Mouse (Mus musculus): ENCODE results near the gene Tpbpa. TPM values are rescaled to one million over a fixed set of nuclear protein-coding genes. Genes with fewer than 3 reads are reported as not detected.

Tpbpa gene
- polyA plus RNA-seq (2014; fragmentation: Illumina TruSeq; extraction: RNeasy Lipid Tissue Mini Kit (QIAGEN cat#74804); ENCODE audit: low read depth, low replicate concordance) = not detected

DNA sequence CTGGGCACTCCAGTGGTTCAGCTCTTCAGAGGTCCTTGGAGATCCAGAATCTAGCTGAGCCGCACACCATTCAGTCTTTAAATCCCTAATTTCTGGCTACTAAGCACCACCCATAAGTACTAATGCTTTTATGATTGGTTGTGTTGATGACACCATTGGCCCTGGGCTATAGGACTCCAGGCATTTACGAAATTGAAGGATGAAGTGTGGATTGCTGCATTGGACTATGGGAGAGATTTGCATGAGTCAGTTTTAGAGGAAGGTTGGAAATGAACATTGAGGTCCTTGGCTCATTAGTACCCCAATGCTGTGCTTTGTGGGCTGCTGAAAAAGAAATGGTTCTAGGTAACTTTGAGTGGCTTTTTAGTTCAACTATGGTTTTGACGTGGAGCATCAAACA is at the start of gene Tpbpa:
Gene Tpbpa (minus strand): TSS at position 101 of the 400 bp plus-strand sequence.

DNA sequence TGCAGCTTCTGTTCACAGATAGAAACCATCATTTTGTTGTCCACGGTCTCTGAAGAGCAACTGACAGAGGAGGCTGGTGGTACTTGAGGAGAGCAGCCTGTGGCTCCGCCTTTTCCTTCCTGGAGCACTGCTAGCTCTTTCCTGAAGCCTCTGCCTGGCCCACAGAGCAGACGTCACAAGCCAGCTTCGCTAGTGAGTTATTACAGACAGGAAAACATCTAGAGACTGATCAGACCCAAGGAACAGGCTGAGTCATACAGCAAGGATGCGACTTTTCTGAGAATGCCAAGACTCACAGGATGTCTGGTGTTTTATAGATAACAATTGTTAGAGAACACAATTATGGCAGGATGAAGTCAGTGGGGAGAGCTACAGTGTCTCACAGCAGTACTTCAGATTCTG is 5.3 kb downstream of the Tpbpa start, which contains the start of the genes Gm49391 and Ctla2a:
Gene Gm49391 (minus strand): TSS at position 72 of the 402 bp plus-strand sequence.
Gene Ctla2a (minus strand): TSS at position 126 of the 402 bp plus-strand sequence.

DNA sequence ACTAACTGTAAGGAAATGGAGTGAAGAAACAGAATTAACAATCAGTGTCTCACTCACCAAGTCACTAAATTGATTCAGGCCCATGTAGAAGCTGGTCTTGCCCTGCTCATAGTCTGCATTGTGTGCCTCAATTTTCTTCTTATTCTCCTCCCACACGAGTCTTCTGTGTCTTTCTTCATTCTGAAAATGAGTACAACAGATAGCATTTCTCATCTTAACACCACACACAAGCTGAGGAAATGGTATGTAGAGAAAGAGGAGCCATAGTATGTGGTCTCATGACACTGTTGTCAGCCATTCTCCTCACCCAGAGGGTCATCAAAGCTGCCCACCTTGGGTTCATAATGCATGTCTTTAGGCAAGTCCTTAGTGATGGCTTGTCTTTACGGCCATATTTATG is 6.3 kb downstream of the Tpbpa start, which contains the start of gene Gm49393:
Gene Gm49393 (minus strand): TSS at position 101 of the 400 bp plus-strand sequence.

DNA sequence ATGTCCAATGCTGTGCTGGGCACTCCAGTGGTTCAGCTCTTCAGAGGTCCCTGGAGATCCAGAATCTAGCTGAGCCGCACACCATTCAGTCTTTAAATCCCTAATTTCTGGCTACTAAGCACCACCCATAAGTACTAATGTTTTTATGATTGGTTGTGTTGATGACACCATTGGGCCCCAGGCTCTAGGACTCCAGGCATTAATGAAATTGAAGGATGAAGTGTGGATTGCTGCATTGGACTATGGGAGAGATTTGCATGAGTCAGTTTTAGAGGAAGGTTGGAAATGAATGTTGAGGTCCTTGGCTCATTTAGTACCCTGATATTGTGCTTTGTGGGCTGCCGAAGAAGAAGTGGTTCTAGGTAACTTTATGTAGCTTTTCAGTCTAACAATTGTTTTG is 37.0 kb downstream of the Tpbpa start, which contains the start of gene Tpbpb:
Gene Tpbpb (minus strand): TSS at position 101 of the 400 bp plus-strand sequence.

DNA sequence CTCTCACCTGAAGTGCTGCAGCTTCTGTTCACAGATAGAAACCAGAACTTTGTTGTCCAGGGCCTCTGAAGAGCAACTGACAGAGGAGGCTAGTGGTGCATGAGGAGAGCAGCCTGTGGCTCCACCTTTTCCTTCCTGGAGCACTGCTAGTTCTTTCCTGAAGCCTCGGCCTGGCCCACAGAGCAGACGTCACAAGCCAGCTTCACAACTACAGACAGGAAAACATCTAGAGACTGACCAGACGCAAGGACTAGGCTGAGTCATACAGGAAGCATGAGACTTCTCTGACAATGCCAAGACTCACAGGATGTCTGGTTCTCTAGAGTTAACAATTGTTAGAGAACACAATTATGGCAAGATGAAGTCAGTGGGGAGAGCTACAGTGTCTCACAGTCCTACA is 44.5 kb downstream of the Tpbpa start, which contains the start of gene Ctla2b:
Gene Ctla2b (minus strand): TSS at position 120 of the 400 bp plus-strand sequence.

DNA sequence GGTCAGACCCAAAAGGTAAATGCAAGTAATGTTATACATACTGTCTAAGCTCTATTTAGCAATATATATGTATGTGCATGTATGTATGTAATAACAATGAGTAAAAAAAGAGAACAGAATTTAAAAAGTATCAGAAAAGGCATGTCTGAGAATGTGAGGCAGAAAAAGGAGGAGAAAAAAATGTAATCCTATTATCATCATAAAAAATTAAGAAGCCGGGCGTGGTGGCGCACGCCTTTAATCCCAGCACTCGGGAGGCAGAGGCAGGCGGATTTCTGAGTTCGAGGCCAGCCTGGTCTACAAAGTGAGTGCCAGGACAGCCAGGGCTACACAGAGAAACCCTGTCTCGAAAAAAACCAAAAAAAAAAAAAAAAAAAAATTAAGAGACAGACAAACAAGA is 45.0 kb downstream of the Tpbpa start, which contains the start of gene Gm49392:
Gene Gm49392 (minus strand): TSS at position 101 of the 400 bp plus-strand sequence.

Other genes with a start within 250 kb of the Tpbpa start
- not detected for gene BC051665, start 155.6 kb downstream of the Tpbpa start, polyA plus RNA-seq (2014; fragmentation: Illumina TruSeq; extraction: RNeasy Lipid Tissue Mini Kit (QIAGEN cat#74804); ENCODE audit: low read depth, low replicate concordance)
- not detected for gene Ctsll3, start 139.1 kb downstream of the Tpbpa start, polyA plus RNA-seq (2014; fragmentation: Illumina TruSeq; extraction: RNeasy Lipid Tissue Mini Kit (QIAGEN cat#74804); ENCODE audit: low read depth, low replicate concordance)
- 1.4 TPM for gene 4930486L24Rik, start 77.5 kb downstream of the Tpbpa start, polyA plus RNA-seq (2014; fragmentation: Illumina TruSeq; extraction: RNeasy Lipid Tissue Mini Kit (QIAGEN cat#74804); ENCODE audit: low read depth, low replicate concordance)
- not detected for gene Gm49392, start 45.1 kb downstream of the Tpbpa start, polyA plus RNA-seq (2014; fragmentation: Illumina TruSeq; extraction: RNeasy Lipid Tissue Mini Kit (QIAGEN cat#74804); ENCODE audit: low read depth, low replicate concordance)
- gene Ctla2b, start 44.5 kb downstream of the Tpbpa start, polyA plus RNA-seq (2014; fragmentation: Illumina TruSeq; extraction: RNeasy Lipid Tissue Mini Kit (QIAGEN cat#74804); ENCODE audit: low read depth, low replicate concordance) = 0.55 TPM
- gene Tpbpb, start 37.1 kb downstream of the Tpbpa start, polyA plus RNA-seq (2014; fragmentation: Illumina TruSeq; extraction: RNeasy Lipid Tissue Mini Kit (QIAGEN cat#74804); ENCODE audit: low read depth, low replicate concordance) = not detected
- gene Gm49393, start 6.4 kb downstream of the Tpbpa start, polyA plus RNA-seq (2014; fragmentation: Illumina TruSeq; extraction: RNeasy Lipid Tissue Mini Kit (QIAGEN cat#74804); ENCODE audit: low read depth, low replicate concordance) = 3.8 TPM
- 1.3 TPM for gene Gm49391, start 5.4 kb downstream of the Tpbpa start, polyA plus RNA-seq (2014; fragmentation: Illumina TruSeq; extraction: RNeasy Lipid Tissue Mini Kit (QIAGEN cat#74804); ENCODE audit: low read depth, low replicate concordance)
- gene Ctla2a, start 5.4 kb downstream of the Tpbpa start, polyA plus RNA-seq (2014; fragmentation: Illumina TruSeq; extraction: RNeasy Lipid Tissue Mini Kit (QIAGEN cat#74804); ENCODE audit: low read depth, low replicate concordance) = 1.8 TPM
- not detected for gene Ctsj, start 64.0 kb upstream of the Tpbpa start, polyA plus RNA-seq (2014; fragmentation: Illumina TruSeq; extraction: RNeasy Lipid Tissue Mini Kit (QIAGEN cat#74804); ENCODE audit: low read depth, low replicate concordance)
- gene Ctsq, start 98.6 kb upstream of the Tpbpa start, polyA plus RNA-seq (2014; fragmentation: Illumina TruSeq; extraction: RNeasy Lipid Tissue Mini Kit (QIAGEN cat#74804); ENCODE audit: low read depth, low replicate concordance) = not detected
- not detected for gene Ctsr, start 222.3 kb upstream of the Tpbpa start, polyA plus RNA-seq (2014; fragmentation: Illumina TruSeq; extraction: RNeasy Lipid Tissue Mini Kit (QIAGEN cat#74804); ENCODE audit: low read depth, low replicate concordance)

Data from testis, adult 10 weeks (tissue).